Mouse (Mus musculus) left cerebral cortex, adult 2 months (tissue): Measurements from ENCODE around the gene Mfsd4a. TPM values are rescaled to one million over a fixed set of nuclear protein-coding genes. Genes with fewer than 3 reads are reported as not detected.

Experiments used
- DNase-seq, 2 experiments: peaks; one replicate each; pipeline ENCODE4 v3.0.0; 2021 to 2022; ENCODE audit warnings: low spot score in 2 of 2, mixed read lengths in 1 of 2; ENCODE audit errors: extremely low spot score in 1 of 2
- H3K27ac ChIP-seq: fragments of 200-600 bp; 2 replicates; pipeline ENCODE4 v1.8.1; 2022
- H3K4me3 ChIP-seq: fragments of 200-600 bp; 2 replicates; pipeline ENCODE4 v1.8.1; 2022
- CTCF ChIP-seq: fragments of 200-600 bp; IDR thresholded peaks from 2 replicates; pipeline ENCODE4 v1.8.1; 2022; ENCODE audit warnings: antibody characterized with exemption, mild to moderate bottlenecking, moderate library complexity
- intact Hi-C: fragments of 180-260 bp; cut with DNase I; formaldehyde crosslinking; loops from one replicate; pipeline ENCODE4 v1.15.1; 2025
- total RNA-seq, 2 experiments: library from RNA; stranded (reverse); gene quantifications; 2 replicates each; pipeline ENCODE4 v1.2.3; 2021

Mfsd4a gene
- total RNA-seq, 2 experiments from 2014 or later: 80.0 to 85.2 TPM

DNA sequence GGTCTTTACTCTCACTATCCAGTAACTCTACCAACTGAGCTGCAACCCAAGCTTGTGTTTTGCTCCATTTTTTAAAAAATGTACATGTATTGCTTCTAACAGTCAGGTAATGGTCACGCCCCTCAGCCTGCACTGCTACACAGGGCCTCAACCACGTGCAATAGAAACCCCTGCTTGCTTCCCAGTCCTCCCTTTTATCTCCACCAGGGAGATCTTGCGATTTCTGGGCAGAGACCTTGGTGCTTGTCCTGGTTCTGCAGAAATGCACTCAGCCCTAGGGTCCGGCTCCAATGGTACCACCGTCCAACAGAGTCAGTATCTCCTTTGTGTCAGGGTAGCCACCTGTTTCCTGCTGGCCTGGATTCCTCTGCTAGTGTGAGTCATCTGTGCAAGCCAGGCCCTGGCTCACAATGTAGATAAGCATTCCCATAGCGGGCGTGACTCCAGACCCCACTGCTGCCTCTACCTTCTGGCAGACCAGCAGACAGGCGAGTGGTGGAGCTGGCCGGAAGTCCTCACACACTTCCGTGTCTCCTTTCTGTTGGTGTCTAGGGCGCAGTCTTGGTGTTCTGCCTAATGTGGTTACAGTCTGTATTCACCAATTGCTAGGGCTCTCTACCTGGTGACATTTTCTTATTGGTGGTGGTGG lies 27.6 kb upstream of the Mfsd4a start:
- DNase-seq: no peak
- Histone ChIP-seq H3K4me3 (no peak overlapping the region), H3K27ac (no peak overlapping the region)
- TF ChIP-seq CTCF: no peak
- intact Hi-C loops: no loop called here

DNA sequence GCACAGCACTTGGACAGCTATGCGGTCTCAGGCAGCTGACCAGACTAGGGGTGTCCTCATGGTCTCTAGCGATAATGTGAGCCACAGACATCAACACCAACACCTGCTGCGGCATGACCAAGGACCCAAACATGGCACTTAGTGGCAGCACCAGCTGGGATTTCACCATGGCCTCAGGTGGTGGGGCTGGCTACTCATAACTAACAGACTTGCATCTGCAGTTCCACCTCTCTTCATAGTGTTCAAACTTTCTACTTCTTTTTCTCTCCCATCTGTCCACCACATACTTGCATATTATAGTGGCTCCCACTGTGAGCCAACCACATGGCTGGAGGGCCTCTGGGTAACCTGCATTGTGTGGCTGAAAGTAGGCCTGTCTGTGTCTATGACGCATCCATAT lies 25.4 kb upstream of the Mfsd4a start:
- no peak for TF ChIP-seq CTCF
- no peak for DNase-seq
- intact Hi-C loops: no loop called here
- H3K27ac ChIP-seq: no peak overlapping the region
- no peak overlapping the region for H3K4me3 ChIP-seq

- H3K4me3 ChIP-seq: no peak overlapping the region
- TF ChIP-seq CTCF: no peak
- H3K27ac ChIP-seq: no peak overlapping the region
- intact Hi-C loops: no loop called here
- no peak for DNase-seq
Measured at GRCm38 (mm10) chr1:132090266-132090665, 22.4 kb upstream of the Mfsd4a start.

- Histone ChIP-seq H3K4me3 (no peak overlapping the region), H3K27ac (no peak overlapping the region)
- no peak for DNase-seq
- intact Hi-C loops: no loop called here
- no peak for TF ChIP-seq CTCF
Measured at GRCm38 (mm10) chr1:132089767-132090166, 21.9 kb upstream of the Mfsd4a start.

GRCm38 (mm10) chr1:132088181-132088671 lies 20.4 kb upstream of the Mfsd4a start:
- intact Hi-C loops: loop anchor here (1.0 kb wide), 1 partner anchor 21 kb away; no protein-coding TSS in a partner anchor
- H3K27ac ChIP-seq: peak overlapping the region; percentile 64
- H3K4me3 ChIP-seq: no peak overlapping the region
- no peak for TF ChIP-seq CTCF
- DNase-seq: peak in 1 of 2 experiments; percentile 29

GRCm38 (mm10) chr1:132085181-132086049 lies 17.6 kb upstream of the Mfsd4a start:
- TF ChIP-seq CTCF: no peak
- no peak overlapping the region for H3K27ac ChIP-seq
- no peak overlapping the region for H3K4me3 ChIP-seq
- intact Hi-C loops: no loop called here
- DNase-seq: no peak

DNA sequence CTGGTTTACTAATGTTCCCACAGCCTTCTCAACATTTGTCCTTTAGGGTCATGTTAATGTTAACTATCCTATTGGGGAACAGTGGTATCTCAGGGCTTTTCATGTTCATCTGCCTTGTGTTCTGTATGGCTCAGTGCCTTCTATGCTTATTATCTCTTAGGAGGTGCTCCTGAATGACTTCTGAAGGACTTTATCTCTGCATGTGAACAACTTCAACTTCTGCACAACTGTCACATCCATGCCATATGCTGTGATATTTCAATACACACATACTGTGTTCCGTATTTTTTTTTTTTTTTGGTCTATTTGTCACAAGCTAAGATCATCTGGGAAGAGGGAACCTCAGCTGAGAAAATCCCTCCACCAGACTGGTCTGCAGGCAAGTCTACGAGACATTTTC lies 10.6 kb upstream of the Mfsd4a start:
- intact Hi-C loops: no loop called here
- no peak for DNase-seq
- no peak overlapping the region for H3K4me3 ChIP-seq
- H3K27ac ChIP-seq: no peak overlapping the region
- TF ChIP-seq CTCF: no peak

- intact Hi-C loops: no loop called here
- no peak overlapping the region for H3K27ac ChIP-seq
- TF ChIP-seq CTCF: no peak
- no peak overlapping the region for H3K4me3 ChIP-seq
- DNase-seq: no peak
Measured at GRCm38 (mm10) chr1:132075576-132075975, 7.7 kb upstream of the Mfsd4a start.

DNA sequence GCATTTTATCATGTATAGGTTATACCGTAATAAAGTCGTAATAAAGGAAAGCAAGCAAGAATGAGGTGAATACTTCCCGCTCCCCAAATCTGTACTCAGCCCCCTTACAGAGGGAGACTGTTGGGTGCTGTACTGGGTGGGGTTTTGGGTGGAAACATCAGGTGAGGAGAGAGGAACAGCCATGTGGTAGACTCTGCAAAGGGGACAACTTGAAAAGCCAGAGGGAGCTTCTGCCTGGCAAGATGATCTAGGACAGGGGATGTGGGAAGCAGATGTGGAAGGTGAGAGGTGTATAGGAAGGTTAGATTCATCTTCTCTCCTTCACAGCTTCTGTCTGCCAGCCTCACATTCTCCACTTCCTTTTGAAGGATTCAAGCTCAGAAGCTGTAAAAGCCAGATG lies 2.8 kb upstream of the Mfsd4a start:
- no peak for TF ChIP-seq CTCF
- H3K27ac ChIP-seq: no peak overlapping the region
- H3K4me3 ChIP-seq: no peak overlapping the region
- DNase-seq: no peak
- intact Hi-C loops: no loop called here

DNA sequence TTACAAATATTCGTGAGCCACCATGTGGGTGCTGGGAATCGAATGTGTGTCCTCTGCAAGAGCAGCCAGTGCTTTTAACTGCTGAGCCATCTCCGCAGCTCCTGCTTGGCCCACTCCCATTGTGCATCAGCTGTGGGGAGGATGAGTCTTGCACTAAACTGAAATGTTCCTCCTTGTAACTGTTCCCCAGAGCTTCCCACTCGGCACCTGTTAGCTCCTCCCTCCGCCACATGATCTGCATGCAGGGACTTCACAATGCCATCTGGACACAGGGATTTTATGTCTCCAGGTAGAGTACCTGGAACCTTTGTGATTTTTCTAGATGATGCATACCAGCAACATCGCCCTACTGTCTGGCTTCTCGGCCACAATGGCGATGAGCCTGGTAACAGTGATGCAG lies 1.6 kb upstream of the Mfsd4a start:
- no peak for DNase-seq
- TF ChIP-seq CTCF: no peak
- Histone ChIP-seq H3K27ac (no peak overlapping the region), H3K4me3 (no peak overlapping the region)
- intact Hi-C loops: loop anchor here (5.0 kb wide), 1 partner anchor 38 kb away; no protein-coding TSS in a partner anchor

GRCm38 (mm10) chr1:132065475-132066172 lies 2.2 kb downstream of the Mfsd4a start:
- Histone ChIP-seq H3K27ac (peak overlapping the region; percentile 94; the same call in 1 of the 2 replicates), H3K4me3 (peak overlapping the region; percentile 67)
- DNase-seq: peak in 1 of 2 experiments; percentile 33
- TF ChIP-seq CTCF: no peak
- intact Hi-C loops: loop anchor here (5.0 kb wide), 1 partner anchor 42 kb away; no protein-coding TSS in a partner anchor
